In the genomic region with DNA sequence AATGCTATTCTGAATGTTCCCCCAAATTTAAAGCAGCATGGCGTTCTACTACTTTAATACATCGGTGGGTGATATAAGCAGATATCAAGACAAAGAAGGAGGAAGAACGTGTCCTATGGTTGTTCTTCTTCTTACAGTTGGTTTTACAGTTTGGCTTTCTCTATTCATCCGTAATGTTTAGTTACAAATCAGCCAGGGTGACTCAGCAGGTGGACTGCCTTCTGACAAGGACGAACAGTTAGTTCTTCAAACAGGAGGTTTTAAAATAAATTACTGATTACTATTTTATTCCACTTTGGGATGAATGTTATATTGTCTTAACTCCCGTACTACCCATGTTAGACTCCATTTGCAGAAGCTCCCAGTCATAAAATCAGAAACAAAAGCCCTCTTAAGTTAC, we compare ENCODE assay signal across 25 mouse cellular contexts. TPM values are rescaled to one million over a fixed set of nuclear protein-coding genes. Genes with fewer than 3 reads are reported as not detected.
"Had no signal": no experiment of that assay in that cellular context is flagged by ENCODE, and none has a peak within 500 bp of the region (broad histone marks: within the 10 kb centered on the region; RNA-seq: fewer than 3 reads in every experiment).

No protein-coding gene starts in this region.

- H3K36me3 ChIP-seq: liver, embryonic 13.5 days; midbrain, embryonic 12.5 days; midbrain, embryonic 15.5 days; neural tube, embryonic 12.5 days; neural tube, embryonic 15.5 days had no signal

- H3K4me2 ChIP-seq: liver, embryonic 13.5 days; midbrain, embryonic 12.5 days; midbrain, embryonic 15.5 days; neural tube, embryonic 12.5 days; neural tube, embryonic 15.5 days had no signal

- H3K9ac ChIP-seq: liver, embryonic 13.5 days; midbrain, embryonic 12.5 days; midbrain, embryonic 15.5 days; neural tube, embryonic 12.5 days; neural tube, embryonic 15.5 days had no signal

- H3K27me3 ChIP-seq: liver, embryonic 13.5 days; neural tube, embryonic 12.5 days had no signal

- DNase-seq: layer of hippocampus, postnatal 36 days; liver, embryonic 13.5 days; lung, adult 2 months; lung, postnatal 14 days; right cerebral cortex, adult 18-20 months; right cerebral cortex, postnatal 14 days; right cerebral cortex, postnatal 4 days; thymus, adult 2 months; thymus, postnatal 14 days; thymus, postnatal 4 days had no signal

- H3K9me3 ChIP-seq: liver, embryonic 13.5 days; midbrain, embryonic 12.5 days; midbrain, embryonic 15.5 days; neural tube, embryonic 12.5 days; neural tube, embryonic 15.5 days had no signal

- ATAC-seq: midbrain, embryonic 15.5 days had no signal

- H3K27ac ChIP-seq: kidney, postnatal 0 days; left cerebral cortex, adult 2 months; liver, embryonic 13.5 days; macrophage; midbrain, embryonic 12.5 days; midbrain, embryonic 15.5 days; neural tube, embryonic 12.5 days; neural tube, embryonic 15.5 days; stomach, postnatal 0 days had no signal

- H3K4me1 ChIP-seq: neural tube, embryonic 12.5 days had no signal

- H3K4me3 ChIP-seq: left cerebral cortex, adult 2 months; liver, embryonic 13.5 days; midbrain, embryonic 12.5 days; midbrain, embryonic 15.5 days; neural tube, embryonic 12.5 days; neural tube, embryonic 15.5 days had no signal

RNA-seq across cellular contexts. Expression of gene Fam71d, which starts 54.9 kb away (rescaled TPM):
- total RNA-seq: liver, adult 2 months; megakaryocyte, adult 5-6 weeks had no signal
- polyA plus RNA-seq: kidney, postnatal 0 days; limb, embryonic 11.5 days; limb, embryonic 14.5 days; liver, adult 2 months; liver, embryonic 13.5 days; liver, embryonic 16.5 days; lung, embryonic 16.5 days; macrophage; midbrain, embryonic 12.5 days; neural tube, embryonic 12.5 days; stomach, embryonic 14.5 days; stomach, postnatal 0 days; thymus, adult 2 months had no signal
